In the genomic region with DNA sequence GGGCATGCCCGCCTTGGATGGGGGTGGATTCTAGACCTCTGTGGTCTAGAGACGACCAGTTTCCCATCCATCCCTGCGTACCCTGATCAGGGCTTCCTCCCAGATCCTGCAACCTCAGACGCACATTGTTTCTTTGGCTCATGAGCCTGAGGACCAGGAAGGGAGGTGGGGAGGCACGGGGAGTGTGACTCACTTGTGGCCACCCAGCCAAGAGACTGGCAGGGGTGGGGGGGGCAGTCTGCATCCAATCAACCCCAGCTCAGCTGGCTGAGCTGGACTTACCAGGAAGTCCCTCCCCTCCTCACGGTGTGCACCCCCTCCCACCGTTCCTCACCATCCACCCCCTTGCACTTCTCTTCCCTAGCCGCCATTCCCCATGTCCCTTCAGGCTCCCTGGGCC, we compare ENCODE assay signal across 8 mouse cellular contexts. TPM values are rescaled to one million over a fixed set of nuclear protein-coding genes. Genes with fewer than 3 reads are reported as not detected.
DNase-seq lines count a peak whose midpoint lies in the region.

No protein-coding gene starts in this region.

- intact Hi-C loops in gastrocnemius, postnatal 14 days (cut with DNase I; ENCODE audit: low total_unique reads) = no loop called here

- DNase-seq in heart, adult 11 months = peak; percentile 98
- DNase-seq in heart, adult 8-10 months (ENCODE audit: low spot score) = no peak
- peak; percentile 96 for DNase-seq in NIH3T3 (ENCODE audit: low read depth)
- peak; percentile 47 to 60 for DNase-seq in heart, adult 9 months (ENCODE audit: low spot score in 2 of 2)
- peak; percentile 68 for DNase-seq in lung, postnatal 10 days
- DNase-seq in layer of hippocampus, postnatal 25 days (ENCODE audit: extremely low spot score in 1 of 2, low spot score in 1 of 2) = no peak
- no peak for DNase-seq in gastrocnemius, postnatal 4 days (ENCODE audit: low spot score in 2 of 2)
- DNase-seq in gastrocnemius, postnatal 14 days = no peak

RNA-seq across cellular contexts. Expression of a gene that starts 16.5 kb away (rescaled TPM):
- 10 to 100 TPM; 23.7 to 30.9 (median 26.2) TPM for total RNA-seq in heart, adult 8-10 months (2022)
- 10 to 100 TPM; 79.7 to 88.2 TPM for total RNA-seq in layer of hippocampus, postnatal 25 days (2021)
- 10 to 100 TPM; 43.9 to 44.6 TPM for total RNA-seq in gastrocnemius, postnatal 4 days (2021)
- total RNA-seq in gastrocnemius, postnatal 14 days (2021) = 10 to 100 TPM; 19.8 to 20.4 TPM

Comparison
In these comparisons a context has a peak if more than half of its experiments do, and no peak if none do; other contexts are left out.
1. DNase-seq: peak in heart, adult 11 months (single experiment), NIH3T3 (single experiment), heart, adult 9 months (2 of 2) and lung, postnatal 10 days (single experiment); none in heart, adult 8-10 months (single experiment), layer of hippocampus, postnatal 25 days (0 of 2), gastrocnemius, postnatal 4 days (0 of 2) and gastrocnemius, postnatal 14 days (single experiment).